Mouse (Mus musculus) megakaryocyte-erythroid progenitor cell, adult 5-6 weeks (primary cell): ENCODE results near the gene Ykt6. TPM values are rescaled to one million over a fixed set of nuclear protein-coding genes. Genes with fewer than 3 reads are reported as not detected.
"Not testable (repeated sequence)": the region's sequence is repeated elsewhere in the genome, so short reads cannot be mapped to it uniquely, and the experiment has no call there.

Experiments
- ATAC-seq: replicated peaks from 2 replicates; pipeline ENCODE4 v1.8.0; 2016; ENCODE audit warnings: mild to moderate bottlenecking, inconsistent platforms; ENCODE audit not compliant: severe bottlenecking, poor library complexity, low FRiP score, low TSS enrichment
- total RNA-seq, 2 experiments: library from RNA; stranded (forward) in 1 of 2; stranded (reverse) in 1 of 2; fragments of 200-1000, 215-1000 nt in 1 of 2; fragments of >200 nt in 1 of 2; fragmentation: Nextera tagmentation in 1 of 2; gene quantifications; 2 replicates each; pipeline ENCODE4 v1.2.3; 2014 to 2017

Gene Ykt6
- total RNA-seq, 2 experiments from 2014 or later = 37.7 to 43.6 TPM

- no peak for ATAC-seq
These were observed 25.8 kb downstream of the Ykt6 start for GRCm38 (mm10) chr11:5981323-5981722.

- ATAC-seq = no peak
These were observed 28.1 kb downstream of the Ykt6 start for GRCm38 (mm10) chr11:5983629-5984028.

DNA sequence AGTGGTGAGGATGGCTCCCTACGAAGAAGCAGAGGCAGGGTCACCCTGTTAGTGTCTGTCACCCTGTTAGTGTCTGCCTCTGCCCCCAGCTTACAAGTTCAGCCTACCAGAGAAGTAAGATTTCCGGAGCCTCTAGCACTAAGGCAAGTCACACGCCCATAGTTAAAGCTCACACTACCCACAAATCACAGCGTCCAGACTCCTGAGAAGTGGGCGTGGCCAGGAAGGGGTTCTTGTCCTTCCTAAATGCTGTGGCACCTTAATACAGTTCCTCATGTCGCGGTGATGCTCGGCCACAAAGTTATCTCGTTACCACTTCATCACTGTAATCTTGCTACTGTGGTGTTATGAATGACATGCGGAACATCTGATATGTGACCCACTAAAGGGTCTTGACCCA is 32.6 kb downstream of the Ykt6 start:
- no peak for ATAC-seq

DNA sequence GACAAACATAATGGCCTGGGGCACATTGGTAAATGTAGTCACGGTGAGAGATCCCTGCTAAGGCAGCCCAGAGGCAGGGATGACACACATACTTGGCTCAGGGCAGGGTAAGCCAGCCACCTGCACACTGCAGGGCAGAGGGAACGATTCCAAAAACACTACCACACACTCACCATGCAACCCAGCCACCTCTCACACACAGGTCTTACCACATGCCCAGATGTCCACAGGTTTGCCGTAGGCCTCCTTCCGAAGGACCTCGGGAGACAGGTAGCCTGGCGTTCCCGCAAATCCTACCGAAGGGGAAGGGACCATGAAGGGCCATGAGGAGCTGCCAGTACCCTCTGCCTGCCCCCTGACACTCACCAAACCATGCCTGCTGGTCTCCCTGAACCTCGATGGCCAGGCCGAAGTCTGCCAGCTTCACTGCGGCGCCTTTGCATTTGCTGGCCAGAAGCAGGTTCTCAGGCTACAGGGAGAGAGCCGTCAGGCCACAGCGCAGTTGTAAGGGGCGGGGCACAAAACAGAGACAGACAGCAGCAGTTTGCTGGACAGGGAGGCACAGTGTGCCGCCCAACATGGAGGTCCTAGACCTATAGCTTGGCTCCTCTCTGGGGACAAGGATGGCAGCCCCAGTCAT is 34.6 kb downstream of the Ykt6 start:
- ATAC-seq = no peak

DNA sequence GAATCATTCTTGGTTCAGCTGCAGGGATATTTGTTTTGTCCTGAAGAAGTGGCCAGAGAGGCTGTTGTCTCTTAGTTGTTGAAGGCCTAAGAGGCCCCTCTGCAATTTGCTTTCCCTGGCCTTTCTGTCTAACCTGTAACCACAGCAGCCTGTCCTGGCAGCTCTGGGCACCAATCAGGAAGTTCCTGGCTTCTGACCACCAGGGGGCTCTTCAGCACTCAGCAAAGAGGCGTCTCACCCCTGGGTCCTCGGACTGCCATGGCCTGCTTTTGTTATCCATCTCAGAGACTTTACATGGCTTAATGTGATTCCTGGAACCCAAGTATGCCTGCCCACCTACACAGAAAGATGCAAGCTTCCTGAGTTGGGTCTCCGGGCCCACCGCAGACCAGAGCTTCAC is 35.4 kb downstream of the Ykt6 start:
- peak; percentile 72 for ATAC-seq

- ATAC-seq = no peak
These were observed 38.7 kb downstream of the Ykt6 start for GRCm38 (mm10) chr11:5994212-5994611.

GRCm38 (mm10) chr11:5994880-5995279 is 39.4 kb downstream of the Ykt6 start:
- no peak for ATAC-seq

GRCm38 (mm10) chr11:5995989-5996388 is 40.5 kb downstream of the Ykt6 start:
- ATAC-seq = peak; percentile 79

GRCm38 (mm10) chr11:5998472-5998871 is 43.0 kb downstream of the Ykt6 start:
- ATAC-seq = no peak

- no peak for ATAC-seq
These were observed 44.6 kb downstream of the Ykt6 start for GRCm38 (mm10) chr11:5999832-6000771.

GRCm38 (mm10) chr11:6000961-6001682 is 45.6 kb downstream of the Ykt6 start:
- no peak for ATAC-seq

- no peak for ATAC-seq
These were observed 46.6 kb downstream of the Ykt6 start for GRCm38 (mm10) chr11:6001981-6002649.

GRCm38 (mm10) chr11:6003046-6003639 is 47.6 kb downstream of the Ykt6 start:
- ATAC-seq = no peak

DNA sequence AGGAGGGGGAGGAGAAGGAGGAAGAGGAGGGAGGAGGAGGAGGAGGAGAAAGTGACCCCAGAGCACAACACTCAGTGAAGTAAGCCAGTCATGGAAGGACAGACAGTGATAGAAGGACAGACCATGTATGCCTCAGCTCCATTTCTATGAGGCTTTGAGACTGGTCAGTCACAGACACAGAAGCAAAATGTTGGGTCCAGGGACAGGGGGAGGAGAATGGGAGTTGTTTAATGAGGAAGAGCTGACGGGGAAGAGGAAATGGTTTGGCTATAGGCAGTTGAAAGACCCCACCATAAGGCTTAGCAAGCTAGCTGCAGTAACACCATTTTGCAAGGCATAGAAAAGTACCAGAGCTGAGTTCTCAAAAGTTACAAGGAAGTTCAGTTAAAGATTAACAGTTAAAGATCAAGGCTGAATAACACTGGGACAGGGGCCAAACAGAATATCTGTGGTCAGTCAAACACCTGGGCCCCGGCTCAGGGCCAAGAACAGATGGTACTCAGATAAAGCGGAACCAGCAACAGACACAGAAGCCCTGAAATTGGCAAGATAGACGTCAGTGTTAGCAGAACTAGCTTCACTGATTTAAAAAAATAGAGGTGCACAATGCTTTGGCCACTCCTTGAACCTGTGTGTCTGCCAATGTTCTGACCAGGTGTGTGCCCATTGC is 50.0 kb downstream of the Ykt6 start:
- not testable (repeated sequence) for ATAC-seq

- ATAC-seq = not testable (repeated sequence)
These were observed 51.0 kb downstream of the Ykt6 start for GRCm38 (mm10) chr11:6006351-6007009.

GRCm38 (mm10) chr11:6007010-6007778 is 51.7 kb downstream of the Ykt6 start:
- not testable (repeated sequence) for ATAC-seq

- ATAC-seq = not testable (repeated sequence)
These were observed 52.3 kb downstream of the Ykt6 start for GRCm38 (mm10) chr11:6007779-6008128.
